Mouse (Mus musculus) T-helper 17 cell (primary cell): ENCODE data around the gene Cln5.

Experiments used
- in situ Hi-C, 2 experiments: fragments of 300-600 bp; cut with MboI, MseI; formaldehyde crosslinking; loops; 1 replicate in 1 of 2; 2 replicates in 1 of 2; pipeline ENCODE4 v1.15.1; 2025; ENCODE audit warnings: high pct_unique_total_duplicates in 2 of 2

The Cln5 gene

GRCm38 (mm10) chr14:103069864-103070611 is at the start of gene Cln5:
Gene Cln5, plus strand, starts transcription at chr14:103070216.
- in situ Hi-C loops = loop anchor here (5.0 kb wide), 2 partner anchors 462 to 467 kb away; no protein-coding TSS in a partner anchor

DNA sequence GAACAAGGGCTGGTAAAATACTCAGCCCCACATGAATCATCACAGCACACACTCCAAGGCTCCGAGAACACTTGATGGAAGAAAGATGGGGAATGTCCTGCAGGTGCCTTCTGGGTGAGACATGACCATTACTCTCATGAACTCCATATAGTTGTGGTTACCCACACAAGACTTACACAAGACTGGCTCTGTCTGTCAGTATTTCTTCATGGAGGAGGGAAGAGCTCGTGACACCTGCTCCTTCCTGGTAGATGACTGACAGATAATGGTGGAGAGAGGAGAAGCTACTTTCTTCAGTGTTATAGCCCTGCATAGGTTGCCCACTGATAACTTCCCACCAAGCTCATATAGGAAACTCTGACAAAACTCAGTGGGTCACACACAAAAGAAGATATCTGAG is 40.8 kb upstream of the Cln5 start:
- in situ Hi-C loops = loop anchor here in 1 of 2 experiments (25.0 kb wide), 1 partner anchor 1433 kb away; the partner anchor contains the start of gene Pou4f1

DNA sequence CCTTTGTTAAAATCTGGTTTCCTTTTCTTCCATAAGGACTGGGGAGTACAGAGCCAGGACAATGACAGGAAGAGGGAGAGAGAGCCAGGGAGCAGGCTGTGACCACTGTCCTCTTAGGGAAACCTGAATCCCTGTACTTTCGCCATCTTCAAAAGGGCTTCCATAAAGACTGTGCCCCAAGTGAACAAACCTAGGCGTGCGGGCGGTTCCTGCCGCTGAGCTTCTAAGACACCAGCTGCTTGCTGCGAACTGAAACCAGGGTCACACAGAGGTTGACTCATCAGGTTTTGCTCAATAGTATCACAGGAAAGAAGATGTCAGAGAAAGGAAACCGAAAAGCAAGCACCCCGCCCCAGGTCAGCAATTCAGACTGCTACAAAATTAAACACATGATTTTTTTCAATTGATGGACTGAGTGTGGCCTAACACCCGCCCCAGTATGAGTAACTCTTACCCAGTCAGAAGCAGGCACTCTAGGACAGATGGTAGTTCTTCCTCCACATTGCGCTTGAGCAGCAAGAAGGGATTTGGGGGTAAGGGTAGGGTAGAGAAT is 36.7 kb upstream of the Cln5 start:
- in situ Hi-C loops = loop anchor here in 1 of 2 experiments (25.0 kb wide), 1 partner anchor 1429 kb away; the partner anchor contains the start of gene Pou4f1

GRCm38 (mm10) chr14:103034076-103034475 is 35.9 kb upstream of the Cln5 start:
- in situ Hi-C loops = loop anchor here in 1 of 2 experiments (25.0 kb wide), 1 partner anchor 1428 kb away; the partner anchor contains the start of gene Pou4f1

DNA sequence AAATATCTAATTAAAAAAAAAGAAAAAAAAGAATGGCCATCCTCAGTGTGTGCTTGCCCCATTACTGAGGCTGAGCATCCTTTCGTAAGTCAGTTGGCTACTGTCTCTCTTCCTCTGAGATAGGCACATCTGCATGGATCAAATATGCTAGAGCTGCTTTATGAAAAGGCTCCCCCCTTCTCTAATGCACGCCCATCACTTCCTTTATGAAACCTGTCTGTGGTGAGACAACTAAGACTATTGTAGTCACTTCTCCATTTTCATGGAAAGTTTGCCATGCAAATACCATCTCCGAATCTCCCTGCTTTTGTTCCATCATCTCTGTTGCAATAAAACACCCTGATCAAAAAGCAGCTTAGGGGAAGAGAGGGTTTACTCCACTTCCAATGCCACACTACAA is 33.0 kb upstream of the Cln5 start:
- in situ Hi-C loops = loop anchor here in 1 of 2 experiments (25.0 kb wide), 1 partner anchor 1425 kb away; the partner anchor contains the start of gene Pou4f1

DNA sequence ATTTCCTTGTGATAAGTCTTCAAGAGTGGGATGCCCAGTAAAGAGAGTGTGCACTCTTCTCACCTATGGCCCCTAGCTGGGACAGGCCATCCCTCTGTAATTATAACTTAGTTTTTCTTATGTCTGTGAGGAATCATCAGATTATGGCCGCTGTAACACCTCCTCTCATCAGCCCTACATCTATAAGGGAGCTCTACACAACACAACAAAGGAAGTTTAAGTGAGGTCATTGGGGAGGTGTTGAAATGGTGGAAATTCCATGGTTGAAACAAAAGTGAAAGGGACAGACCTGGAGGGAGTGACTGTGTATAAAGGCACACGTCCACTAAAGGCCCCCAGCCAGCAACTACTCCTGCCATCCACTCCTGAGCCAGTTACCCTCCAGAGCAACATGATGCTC is 23.3 kb upstream of the Cln5 start, which contains the start of gene Acod1:
TSS of gene Acod1 (plus strand) at position 301 of the 400 bp plus-strand sequence.
- in situ Hi-C loops = loop anchor here (5.0 to 25.0 kb wide), 2 partner anchors 34 to 1416 kb away; partner anchors contain the start of gene Pou4f1 (in 1 of the 2)

- in situ Hi-C loops = loop anchor here (5.0 to 25.0 kb wide), 2 partner anchors 36 to 1414 kb away; partner anchors contain the start of gene Pou4f1 (in 1 of the 2)
Measured at GRCm38 (mm10) chr14:103048292-103049086, 21.5 kb upstream of the Cln5 start.

DNA sequence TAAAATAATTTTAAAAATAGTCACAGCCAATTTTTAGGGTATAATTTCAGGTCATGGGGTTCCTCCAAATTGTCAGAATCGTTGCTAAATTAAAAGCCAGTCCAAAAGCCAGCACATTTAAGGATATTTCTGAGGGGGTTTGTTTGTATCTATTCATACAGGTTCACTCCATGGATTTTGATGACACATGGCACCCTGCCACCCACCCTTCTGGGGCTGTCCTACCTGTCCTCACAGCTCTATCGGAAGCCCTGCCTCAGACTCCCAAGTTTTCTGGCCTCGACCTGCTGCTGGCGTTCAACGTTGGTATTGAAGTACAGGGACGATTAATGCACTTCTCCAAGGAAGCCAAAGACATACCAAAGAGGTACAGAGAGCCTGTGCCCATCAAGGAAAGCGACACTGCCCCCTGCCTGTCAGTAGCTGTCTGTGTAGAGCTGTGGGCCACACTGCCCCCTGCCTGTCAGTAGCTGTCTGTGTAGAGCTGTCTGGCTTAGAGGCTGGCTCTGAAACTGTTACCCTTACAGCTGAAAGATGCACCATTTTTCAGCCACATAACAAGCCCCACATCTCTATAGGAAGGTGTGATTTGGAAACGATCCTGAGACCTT is 18.8 kb upstream of the Cln5 start:
- in situ Hi-C loops = loop anchor here in 1 of 2 experiments (5.0 kb wide), 1 partner anchor 39 kb away; no protein-coding TSS in a partner anchor

- in situ Hi-C loops = loop anchor here in 1 of 2 experiments (5.0 kb wide), 1 partner anchor 42 kb away; no protein-coding TSS in a partner anchor
Measured at GRCm38 (mm10) chr14:103054731-103055130, 15.3 kb upstream of the Cln5 start.

- in situ Hi-C loops = no loop called here
Measured at GRCm38 (mm10) chr14:103056601-103057000, 13.4 kb upstream of the Cln5 start.

- in situ Hi-C loops = no loop called here
Measured at GRCm38 (mm10) chr14:103058998-103059397, 11.0 kb upstream of the Cln5 start.

GRCm38 (mm10) chr14:103059495-103059894 is 10.5 kb upstream of the Cln5 start:
- in situ Hi-C loops = no loop called here

- in situ Hi-C loops = loop anchor here in 1 of 2 experiments (5.0 kb wide), 1 partner anchor 467 kb away; no protein-coding TSS in a partner anchor
Measured at GRCm38 (mm10) chr14:103065294-103066167, 4.5 kb upstream of the Cln5 start.

DNA sequence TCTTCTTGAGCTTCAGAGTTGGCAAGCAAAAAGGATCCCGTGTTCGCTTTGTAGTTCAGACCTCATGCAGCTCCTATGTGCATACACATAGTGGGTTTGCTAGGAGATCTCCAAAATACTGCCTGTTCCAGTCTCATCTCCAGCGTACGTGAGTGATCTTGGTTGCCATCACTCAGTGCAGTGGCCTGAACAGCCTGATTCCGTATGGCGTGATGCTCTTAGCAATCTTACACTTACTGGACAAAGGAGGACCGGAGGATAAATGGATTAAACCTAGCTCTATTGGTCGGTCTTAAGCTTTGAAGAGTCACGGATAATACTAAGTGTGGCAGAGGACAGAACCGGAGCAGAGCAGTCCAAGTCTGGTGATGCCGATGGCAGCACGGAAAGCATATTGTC is 552 bp upstream of the Cln5 start:
- in situ Hi-C loops = loop anchor here in 1 of 2 experiments (5.0 kb wide), 1 partner anchor 463 kb away; no protein-coding TSS in a partner anchor

DNA sequence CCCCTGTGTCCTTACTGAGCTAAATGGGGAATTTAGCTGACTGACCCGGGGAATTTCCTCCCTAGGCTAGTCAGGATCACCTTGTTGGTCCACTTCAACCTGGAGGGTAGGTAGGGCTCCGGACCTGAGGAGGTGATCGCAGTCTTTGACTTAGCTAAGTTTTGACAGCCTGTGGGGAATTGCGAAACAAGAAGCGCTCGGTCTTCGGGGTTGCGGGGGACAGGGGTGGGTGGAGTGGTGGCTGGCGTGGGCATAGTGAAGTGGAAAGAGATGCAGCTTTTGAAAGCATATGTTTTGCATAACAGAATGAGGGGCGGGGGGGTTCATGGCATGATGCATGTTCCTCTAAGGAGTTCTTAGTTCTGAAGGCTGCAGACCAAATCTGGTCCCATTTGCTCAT is 774 bp downstream of the Cln5 start:
- in situ Hi-C loops = loop anchor here in 1 of 2 experiments (5.0 kb wide), 1 partner anchor 467 kb away; no protein-coding TSS in a partner anchor

DNA sequence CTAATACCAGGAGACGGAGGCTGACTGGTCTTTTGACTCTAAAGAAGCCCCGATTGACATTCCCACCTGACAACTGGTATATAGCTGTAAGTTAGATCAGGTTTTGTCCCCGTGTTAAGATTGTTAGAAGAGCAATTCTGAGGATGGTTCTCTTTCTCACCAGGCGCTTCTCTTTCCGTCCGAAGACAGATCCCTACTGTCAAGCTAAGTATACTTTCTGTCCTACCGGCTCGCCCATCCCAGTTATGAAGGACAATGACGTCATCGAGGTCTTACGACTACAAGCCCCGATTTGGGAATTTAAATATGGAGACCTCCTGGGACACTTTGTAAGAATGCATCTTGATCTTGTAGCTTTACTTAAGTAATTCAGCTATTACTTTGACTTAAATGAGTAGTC is 1.5 kb downstream of the Cln5 start:
- in situ Hi-C loops = loop anchor here in 1 of 2 experiments (5.0 kb wide), 1 partner anchor 466 kb away; no protein-coding TSS in a partner anchor

- in situ Hi-C loops = loop anchor here in 1 of 2 experiments (5.0 kb wide), 1 partner anchor 465 kb away; no protein-coding TSS in a partner anchor
Measured at GRCm38 (mm10) chr14:103072731-103073130, 2.7 kb downstream of the Cln5 start.

- in situ Hi-C loops = loop anchor here in 1 of 2 experiments (5.0 kb wide), 1 partner anchor 463 kb away; no protein-coding TSS in a partner anchor
Measured at GRCm38 (mm10) chr14:103073825-103074224, 3.8 kb downstream of the Cln5 start.

- in situ Hi-C loops = loop anchor here in 1 of 2 experiments (25.0 kb wide), 2 partner anchors 587 to 1412 kb away; partner anchors contain the start of gene Slain1
Measured at GRCm38 (mm10) chr14:103075166-103075565, 5.2 kb downstream of the Cln5 start.
